Mouse (Mus musculus) small intestine, adult 2 months (tissue): ENCODE results near the gene Myo3a. TPM values are rescaled to one million over a fixed set of nuclear protein-coding genes. Genes with fewer than 3 reads are reported as not detected.

Experiments used
- H3K27ac ChIP-seq: fragments of 200-500 bp; 2 replicates; pipeline ENCODE4 v1.5.1; 2012; ENCODE audit warnings: low read depth, low read length, control low read depth, inconsistent platforms; ENCODE audit not compliant: insufficient read depth
- H3K27me3 ChIP-seq: fragments of 200-500 bp; 2 replicates; pipeline ENCODE4 v1.6.1; 2012; ENCODE audit warnings: mild to moderate bottlenecking, moderate library complexity, low read length, inconsistent platforms; ENCODE audit not compliant: control insufficient read depth, insufficient read depth
- H3K36me3 ChIP-seq: fragments of 200-500 bp; 2 replicates; pipeline ENCODE4 v1.6.1; 2012; ENCODE audit warnings: mild to moderate bottlenecking, low read length, control low read depth, inconsistent platforms; ENCODE audit not compliant: control insufficient read depth, insufficient read depth
- H3K4me1 ChIP-seq: fragments of 200-500 bp; 2 replicates; pipeline ENCODE4 v1.6.1; 2012; ENCODE audit warnings: low read length, inconsistent platforms, mixed read lengths; ENCODE audit not compliant: control insufficient read depth, insufficient read depth, insufficient read length
- H3K4me3 ChIP-seq: fragments of 200-500 bp; 2 replicates; pipeline ENCODE4 v1.5.1; 2012; ENCODE audit warnings: low read depth, mild to moderate bottlenecking, control low read depth, inconsistent platforms, low read length, moderate library complexity
- CTCF ChIP-seq: fragments of 200-500 bp; IDR thresholded peaks from 2 replicates; pipeline ENCODE4 v1.5.1; 2012; ENCODE audit warnings: low read depth, mild to moderate bottlenecking, control low read depth, inconsistent platforms, low read length, moderate library complexity, mixed read lengths; ENCODE audit not compliant: insufficient replicate concordance, insufficient read length; ENCODE audit errors: extremely low read depth
- POLR2A ChIP-seq: fragments of 200-500 bp; IDR thresholded peaks from 2 replicates; pipeline ENCODE4 v1.6.1; 2012; ENCODE audit warnings: low read depth, mild to moderate bottlenecking, control low read depth, inconsistent platforms, low read length, moderate library complexity
- WGBS: fragments of 180-500 bp; shearing (Covaris S2); methylation state at CpG from one replicate; pipeline ENCODE4 v1.1.7; 2018; 5-methylcytosine and 5-hydroxymethylcytosine counted together
- polyA plus RNA-seq: library from polyadenylated mRNA; depleted of rRNA; stranded (reverse); fragments of >200 nt; gene quantifications from 2 replicates; pipeline ENCODE4 v1.2.3, GENCODE M21; 2012

Myo3a gene
- polyA plus RNA-seq, 1 experiment: not detected

DNA sequence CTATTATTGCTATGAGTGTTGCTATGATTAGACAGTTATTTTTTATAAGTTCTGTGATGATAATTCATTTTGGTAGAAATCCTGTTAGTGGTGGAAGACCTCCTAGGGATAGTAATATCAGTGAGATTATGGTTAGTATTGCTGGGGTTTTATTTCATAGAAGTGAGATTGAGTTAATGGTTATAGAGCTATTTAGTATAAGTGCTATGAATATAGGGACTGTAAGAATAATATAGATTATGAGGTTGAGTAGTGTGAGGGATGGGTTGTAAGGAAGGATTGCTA, 362.8 kb downstream of the Myo3a start:
- no peak for TF ChIP-seq POLR2A
- no peak for TF ChIP-seq CTCF
- H3K4me3 ChIP-seq: no peak overlapping the region
- no peak overlapping the region for H3K27ac ChIP-seq
- no peaks in the 10 kb centered on the region for H3K27me3 ChIP-seq
- no peaks in the 10 kb centered on the region for H3K4me1 ChIP-seq
- no peaks in the 10 kb centered on the region for H3K36me3 ChIP-seq

GRCm38 (mm10) chr2:22617951-22618350, 390.6 kb downstream of the Myo3a start:
- peaks cover 8% of the 10 kb centered on the region for H3K4me1 ChIP-seq
- no peak for TF ChIP-seq CTCF
- no peak for TF ChIP-seq POLR2A
- H3K27ac ChIP-seq: no peak overlapping the region
- WGBS: 7% methylated on average over 9 of the region's 9 CpGs
- no peaks in the 10 kb centered on the region for H3K36me3 ChIP-seq
- no peak overlapping the region for H3K4me3 ChIP-seq
- H3K27me3 ChIP-seq: peaks cover 26% of the 10 kb centered on the region

GRCm38 (mm10) chr2:22619416-22619815, 392.1 kb downstream of the Myo3a start:
- H3K4me3 ChIP-seq: no peak overlapping the region

GRCm38 (mm10) chr2:22620030-22620429, 392.7 kb downstream of the Myo3a start:
- H3K36me3 ChIP-seq: no peaks in the 10 kb centered on the region
- peaks cover 39% of the 10 kb centered on the region for H3K27me3 ChIP-seq
- H3K27ac ChIP-seq: no peak overlapping the region
- 2% methylated on average over 6 of the region's 6 CpGs for WGBS
- H3K4me3 ChIP-seq: no peak overlapping the region
- TF ChIP-seq POLR2A: no peak
- no peak for TF ChIP-seq CTCF
- peaks cover 14% of the 10 kb centered on the region for H3K4me1 ChIP-seq

More at GRCm38 (mm10) chr2:22619416-22619815, 392.1 kb downstream of the Myo3a start:
- TF ChIP-seq CTCF: no peak
- TF ChIP-seq POLR2A: no peak
- Histone ChIP-seq H3K27ac (no peak overlapping the region), H3K36me3 (no peaks in the 10 kb centered on the region), H3K27me3 (peaks cover 39% of the 10 kb centered on the region), H3K4me1 (peaks cover 14% of the 10 kb centered on the region)
- 5% methylated on average over 12 of the region's 12 CpGs for WGBS

- TF ChIP-seq POLR2A (no peak), CTCF (no peak)
- H3K27ac ChIP-seq: no peak overlapping the region
- peaks cover 14% of the 10 kb centered on the region for H3K4me1 ChIP-seq
- peaks cover 44% of the 10 kb centered on the region for H3K27me3 ChIP-seq
- H3K4me3 ChIP-seq: no peak overlapping the region
- H3K36me3 ChIP-seq: no peaks in the 10 kb centered on the region
- 21% methylated on average over 7 of the region's 7 CpGs for WGBS
Observed at GRCm38 (mm10) chr2:22620534-22620933, 393.2 kb downstream of the Myo3a start.

DNA sequence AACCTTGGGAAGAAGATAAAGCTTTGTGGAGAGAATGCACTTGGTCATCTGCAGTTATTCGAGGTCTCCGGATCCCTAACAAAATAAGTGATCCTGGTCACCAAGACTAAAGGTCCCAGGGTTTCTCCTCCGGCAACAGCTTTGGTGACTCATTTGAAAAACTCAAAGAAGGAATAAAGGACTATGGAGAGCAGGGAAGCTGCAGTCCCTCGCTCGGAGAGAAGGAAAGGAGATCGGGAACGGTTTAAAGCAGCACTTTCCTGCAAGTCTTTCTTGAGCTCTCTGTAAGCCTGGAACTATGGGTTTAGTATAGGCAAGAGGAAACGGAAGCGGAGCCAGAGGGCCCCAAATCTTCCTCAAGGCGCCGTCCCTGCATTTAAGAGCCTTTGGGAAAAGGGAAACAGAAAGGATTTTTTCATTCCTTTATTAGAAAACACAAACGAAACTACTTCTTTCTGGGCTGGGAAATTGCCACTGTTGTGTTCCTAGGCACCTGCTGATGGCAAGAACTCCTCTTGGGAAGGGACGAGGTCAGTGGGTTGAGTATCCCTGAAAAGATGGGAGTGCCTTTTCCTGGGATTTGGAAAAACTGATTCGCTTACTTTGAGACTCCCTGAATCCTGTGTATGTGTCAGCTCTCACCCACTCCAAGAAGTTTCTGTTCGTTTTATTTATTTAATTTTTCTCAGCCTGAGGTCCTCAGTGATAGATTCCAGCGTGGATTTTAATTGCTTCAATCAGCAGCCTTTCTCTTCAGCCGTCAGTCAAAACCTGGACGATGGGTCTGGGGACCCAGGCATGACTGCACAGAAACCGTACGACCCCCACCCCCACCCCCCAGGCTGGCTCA, 393.9 kb downstream of the Myo3a start:
- H3K36me3 ChIP-seq: no peaks in the 10 kb centered on the region
- H3K27me3 ChIP-seq: peaks cover 45% of the 10 kb centered on the region
- WGBS: 8% methylated on average over 20 of the region's 20 CpGs
- TF ChIP-seq CTCF (no peak), POLR2A (no peak)
- peaks cover 14% of the 10 kb centered on the region for H3K4me1 ChIP-seq
- no peak overlapping the region for H3K27ac ChIP-seq
- H3K4me3 ChIP-seq: no peak overlapping the region

DNA sequence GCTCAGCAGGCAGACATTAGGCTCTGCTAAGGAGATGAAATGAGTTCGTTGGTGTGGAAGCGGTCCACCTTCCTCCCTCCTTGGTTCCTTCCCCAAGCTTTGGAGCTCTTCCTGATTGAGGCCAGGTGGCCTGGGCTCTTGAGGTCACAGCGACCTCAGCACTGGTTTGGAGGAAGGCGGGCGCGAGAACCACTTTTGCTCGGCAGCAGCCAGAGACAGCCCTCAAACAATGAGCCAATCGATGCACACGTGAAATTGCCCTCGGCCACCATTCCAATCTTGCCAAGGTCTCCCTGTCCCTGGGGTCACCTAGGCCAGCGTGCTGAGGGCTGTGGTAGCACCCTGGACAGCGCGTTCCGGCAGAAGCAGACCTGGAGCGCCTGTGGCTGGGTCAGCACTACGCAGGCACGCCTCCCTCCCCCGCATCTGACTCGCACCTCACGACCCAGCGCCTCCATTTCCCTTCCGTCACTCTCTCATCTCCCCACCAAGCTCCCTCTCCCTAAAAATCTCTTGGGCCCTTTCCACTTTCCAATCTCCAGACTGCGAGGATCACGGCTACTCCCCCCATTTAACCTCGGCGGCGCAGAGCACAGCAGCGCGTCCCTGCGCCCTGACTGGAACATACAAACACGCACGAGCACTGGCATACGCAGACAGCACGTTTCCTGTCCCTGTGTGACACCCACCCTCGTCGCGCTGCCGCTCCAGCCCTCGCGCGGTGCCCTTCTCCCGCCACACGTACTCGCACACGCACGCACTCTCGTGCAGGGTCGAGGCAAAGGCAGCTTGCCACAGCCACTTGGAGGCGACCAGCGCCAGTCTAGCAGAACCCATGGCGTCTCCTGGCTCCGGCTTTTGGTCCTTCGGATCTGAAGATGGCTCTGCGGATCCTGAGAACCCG, 394.8 kb downstream of the Myo3a start, which contains the start of gene Gad2:
Gene Gad2 (plus strand): TSS at position 378 of the 904 bp plus-strand sequence.
- H3K4me1 ChIP-seq: peaks cover 14% of the 10 kb centered on the region
- peak within 1 kb of the TSS; percentile 53 for H3K4me3 ChIP-seq
- H3K36me3 ChIP-seq: no peaks in the 10 kb centered on the region
- peaks cover 45% of the 10 kb centered on the region for H3K27me3 ChIP-seq
- WGBS: 1% methylated on average over 55 of the region's 55 CpGs
- TF ChIP-seq CTCF: no peak
- H3K27ac ChIP-seq: no peak within 1 kb of the TSS
